Mouse (Mus musculus): ENCODE results near the gene Far2. TPM values are rescaled to one million over a fixed set of nuclear protein-coding genes. Genes with fewer than 3 reads are reported as not detected.

The Far2 gene
- 7.8 and 8.4 TPM in 2 replicates for polyA plus RNA-seq (2015; fragmentation: Nextera tagmentation; extraction: Ambion mirVana)

GRCm38 (mm10) chr6:148046881-148047649 lies at the start of gene Far2:
Far2 (plus strand) TSS chr6:148047259.
- Histone ChIP-seq H3K9ac (ENCODE audit: low read depth, low read length) (peak within 1 kb of the TSS; percentile 72), H3K36me3 (ENCODE audit: control insufficient read depth, insufficient read depth, low read length) (no peaks in the 10 kb centered on the region), H3K4me1 (ENCODE audit: control insufficient read depth, insufficient read depth, low read length) (0 out of 2 replicates have a peak, but pooled peaks cover 2% of the 10 kb centered on the region), H3K27ac (ENCODE audit: low read length) (no peak within 1 kb of the TSS), H3K4me2 (ENCODE audit: low read depth, low read length) (peak within 1 kb of the TSS; percentile 80), H3K27me3 (replicated peaks; ENCODE audit: control insufficient read depth, insufficient read depth, low read length) (peaks cover 4% of the 10 kb centered on the region; the same call in 1 of the 2 replicates), H3K4me3 (ENCODE audit: low read length) (peak within 1 kb of the TSS; percentile 48), H3K9me3 (ENCODE audit: control insufficient read depth, low read length) (no peaks in the 10 kb centered on the region)
- 3% methylated on average over 34 of the region's 34 CpGs for WGBS
- ATAC-seq: peak; percentile 87

- WGBS: 83% methylated on average over 2 of the region's 2 CpGs
Measured at GRCm38 (mm10) chr6:148000483-148000882, 46.6 kb upstream of the Far2 start.

GRCm38 (mm10) chr6:148001071-148001470 lies 46.0 kb upstream of the Far2 start:
- 0 out of 2 replicates have a peak, but pooled peaks have one; percentile 48 for ATAC-seq
- H3K4me1 ChIP-seq (ENCODE audit: control insufficient read depth, insufficient read depth, low read length): no peaks in the 10 kb centered on the region
- H3K4me3 ChIP-seq (ENCODE audit: low read length): no peak overlapping the region
- no peak overlapping the region for H3K9ac ChIP-seq (ENCODE audit: low read depth, low read length)
- H3K27ac ChIP-seq (ENCODE audit: low read length): no peak overlapping the region
- 36% methylated on average over 3 of the region's 3 CpGs for WGBS
- no peak overlapping the region for H3K4me2 ChIP-seq (ENCODE audit: low read depth, low read length)
- H3K36me3 ChIP-seq (ENCODE audit: control insufficient read depth, insufficient read depth, low read length): no peaks in the 10 kb centered on the region
- no peaks in the 10 kb centered on the region for H3K9me3 ChIP-seq (ENCODE audit: control insufficient read depth, low read length)
- no peaks in the 10 kb centered on the region for H3K27me3 ChIP-seq (replicated peaks; ENCODE audit: control insufficient read depth, insufficient read depth, low read length)

More at GRCm38 (mm10) chr6:148000483-148000882, 46.6 kb upstream of the Far2 start:
- no peak overlapping the region for H3K9ac ChIP-seq (ENCODE audit: low read depth, low read length)
- H3K27me3 ChIP-seq (replicated peaks; ENCODE audit: control insufficient read depth, insufficient read depth, low read length): no peaks in the 10 kb centered on the region
- no peak overlapping the region for H3K27ac ChIP-seq (ENCODE audit: low read length)
- H3K9me3 ChIP-seq (ENCODE audit: control insufficient read depth, low read length): no peaks in the 10 kb centered on the region
- no peak for ATAC-seq
- no peaks in the 10 kb centered on the region for H3K36me3 ChIP-seq (ENCODE audit: control insufficient read depth, insufficient read depth, low read length)
- no peak overlapping the region for H3K4me3 ChIP-seq (ENCODE audit: low read length)
- no peaks in the 10 kb centered on the region for H3K4me1 ChIP-seq (ENCODE audit: control insufficient read depth, insufficient read depth, low read length)
- H3K4me2 ChIP-seq (ENCODE audit: low read depth, low read length): no peak overlapping the region

GRCm38 (mm10) chr6:148006118-148006837 lies 40.8 kb upstream of the Far2 start:
- no peaks in the 10 kb centered on the region for H3K27me3 ChIP-seq (replicated peaks; ENCODE audit: control insufficient read depth, insufficient read depth, low read length)
- H3K4me3 ChIP-seq (ENCODE audit: low read length): no peak overlapping the region
- H3K9me3 ChIP-seq (ENCODE audit: control insufficient read depth, low read length): no peaks in the 10 kb centered on the region
- no peak overlapping the region for H3K9ac ChIP-seq (ENCODE audit: low read depth, low read length)
- no peak for ATAC-seq
- no peaks in the 10 kb centered on the region for H3K36me3 ChIP-seq (ENCODE audit: control insufficient read depth, insufficient read depth, low read length)
- no peak overlapping the region for H3K4me2 ChIP-seq (ENCODE audit: low read depth, low read length)
- WGBS: 47% methylated on average over 11 of the region's 11 CpGs
- H3K4me1 ChIP-seq (ENCODE audit: control insufficient read depth, insufficient read depth, low read length): no peaks in the 10 kb centered on the region
- H3K27ac ChIP-seq (ENCODE audit: low read length): no peak overlapping the region

- H3K36me3 ChIP-seq (ENCODE audit: control insufficient read depth, insufficient read depth, low read length): no peaks in the 10 kb centered on the region
- H3K9me3 ChIP-seq (ENCODE audit: control insufficient read depth, low read length): no peaks in the 10 kb centered on the region
- H3K4me3 ChIP-seq (ENCODE audit: low read length): no peak overlapping the region
- no peaks in the 10 kb centered on the region for H3K27me3 ChIP-seq (replicated peaks; ENCODE audit: control insufficient read depth, insufficient read depth, low read length)
- H3K9ac ChIP-seq (ENCODE audit: low read depth, low read length): no peak overlapping the region
- 84% methylated on average over 1 of the region's 1 CpGs for WGBS
- no peak overlapping the region for H3K27ac ChIP-seq (ENCODE audit: low read length)
- H3K4me1 ChIP-seq (ENCODE audit: control insufficient read depth, insufficient read depth, low read length): no peaks in the 10 kb centered on the region
- ATAC-seq: peak; percentile 65
- H3K4me2 ChIP-seq (ENCODE audit: low read depth, low read length): no peak overlapping the region
Measured at GRCm38 (mm10) chr6:148040759-148041158, 6.3 kb upstream of the Far2 start.

GRCm38 (mm10) chr6:148047650-148047988 lies 560 bp downstream of the Far2 start:
- Histone ChIP-seq H3K27me3 (replicated peaks; ENCODE audit: control insufficient read depth, insufficient read depth, low read length) (peaks cover 4% of the 10 kb centered on the region; the same call in 1 of the 2 replicates), H3K9ac (ENCODE audit: low read depth, low read length) (peak overlapping the region; percentile 72; the same call in 1 of the 2 replicates), H3K4me2 (ENCODE audit: low read depth, low read length) (peak overlapping the region; percentile 80), H3K27ac (ENCODE audit: low read length) (no peak overlapping the region), H3K9me3 (ENCODE audit: control insufficient read depth, low read length) (no peaks in the 10 kb centered on the region), H3K4me1 (ENCODE audit: control insufficient read depth, insufficient read depth, low read length) (0 out of 2 replicates have a peak, but pooled peaks cover 2% of the 10 kb centered on the region), H3K36me3 (ENCODE audit: control insufficient read depth, insufficient read depth, low read length) (no peaks in the 10 kb centered on the region), H3K4me3 (ENCODE audit: low read length) (peak overlapping the region; percentile 48)
- no peak; the same call in none of the 2 replicates for ATAC-seq

GRCm38 (mm10) chr6:148063131-148063530 lies 16.1 kb downstream of the Far2 start:
- Histone ChIP-seq H3K27me3 (replicated peaks; ENCODE audit: control insufficient read depth, insufficient read depth, low read length) (no peaks in the 10 kb centered on the region), H3K4me3 (ENCODE audit: low read length) (no peak overlapping the region), H3K27ac (ENCODE audit: low read length) (no peak overlapping the region), H3K9me3 (ENCODE audit: control insufficient read depth, low read length) (no peaks in the 10 kb centered on the region), H3K4me2 (ENCODE audit: low read depth, low read length) (no peak overlapping the region), H3K4me1 (ENCODE audit: control insufficient read depth, insufficient read depth, low read length) (peaks cover 4% of the 10 kb centered on the region; the same call in 1 of the 2 replicates), H3K9ac (ENCODE audit: low read depth, low read length) (no peak overlapping the region), H3K36me3 (ENCODE audit: control insufficient read depth, insufficient read depth, low read length) (no peaks in the 10 kb centered on the region)
- 70% methylated on average over 3 of the region's 3 CpGs for whole genome bisulfite sequencing
- ATAC-seq: no peak; the same call in 1 of the 2 replicates

- no peak overlapping the region for H3K27ac ChIP-seq (ENCODE audit: low read length)
- no peaks in the 10 kb centered on the region for H3K9me3 ChIP-seq (ENCODE audit: control insufficient read depth, low read length)
- no peak overlapping the region for H3K9ac ChIP-seq (ENCODE audit: low read depth, low read length)
- peaks cover 4% of the 10 kb centered on the region; the same call in 1 of the 2 replicates for H3K4me1 ChIP-seq (ENCODE audit: control insufficient read depth, insufficient read depth, low read length)
- 65% methylated on average over 5 of the region's 5 CpGs for WGBS
- H3K36me3 ChIP-seq (ENCODE audit: control insufficient read depth, insufficient read depth, low read length): no peaks in the 10 kb centered on the region
- H3K4me3 ChIP-seq (ENCODE audit: low read length): no peak overlapping the region
- ATAC-seq: peak; percentile 82
- H3K4me2 ChIP-seq (ENCODE audit: low read depth, low read length): no peak overlapping the region
- no peaks in the 10 kb centered on the region for H3K27me3 ChIP-seq (replicated peaks; ENCODE audit: control insufficient read depth, insufficient read depth, low read length)
Measured at GRCm38 (mm10) chr6:148066267-148066666, 19.2 kb downstream of the Far2 start.

- Histone ChIP-seq H3K36me3 (ENCODE audit: control insufficient read depth, insufficient read depth, low read length) (no peaks in the 10 kb centered on the region), H3K4me3 (ENCODE audit: low read length) (no peak overlapping the region), H3K4me1 (ENCODE audit: control insufficient read depth, insufficient read depth, low read length) (peaks cover 4% of the 10 kb centered on the region; the same call in 1 of the 2 replicates), H3K9me3 (ENCODE audit: control insufficient read depth, low read length) (no peaks in the 10 kb centered on the region), H3K4me2 (ENCODE audit: low read depth, low read length) (no peak overlapping the region), H3K27ac (ENCODE audit: low read length) (no peak overlapping the region), H3K9ac (ENCODE audit: low read depth, low read length) (no peak overlapping the region), H3K27me3 (replicated peaks; ENCODE audit: control insufficient read depth, insufficient read depth, low read length) (no peaks in the 10 kb centered on the region)
- 91% methylated on average over 4 of the region's 4 CpGs for WGBS
- no peak for ATAC-seq
Measured at GRCm38 (mm10) chr6:148068786-148069185, 21.7 kb downstream of the Far2 start.
